Mouse (Mus musculus): ENCODE data around the gene Cd59b.
"Not testable (repeated sequence)": the region's sequence is repeated elsewhere in the genome, so short reads cannot be mapped to it uniquely, and the experiment has no call there.

The Cd59b gene

GRCm38 (mm10) chr2:104117173-104117572, 47.5 kb downstream of the Cd59b start:
- in situ Hi-C loops (cut with MboI, MseI) = not testable (repeated sequence)

GRCm38 (mm10) chr2:104119097-104119496, 49.4 kb downstream of the Cd59b start:
- in situ Hi-C loops (cut with MboI, MseI) = no loop called here

GRCm38 (mm10) chr2:104120312-104120711, 50.7 kb downstream of the Cd59b start:
- in situ Hi-C loops (cut with MboI, MseI) = no loop called here

GRCm38 (mm10) chr2:104121681-104122504, 52.2 kb downstream of the Cd59b start:
- in situ Hi-C loops (cut with MboI, MseI) = no loop called here

GRCm38 (mm10) chr2:104122505-104123378, 53.1 kb downstream of the Cd59b start, which contains the start of gene A930018P22Rik:
Gene A930018P22Rik (plus strand): TSS chr2:104122769.
- in situ Hi-C loops (cut with MboI, MseI) = no loop called here

GRCm38 (mm10) chr2:104123540-104123939, 53.9 kb downstream of the Cd59b start:
- in situ Hi-C loops (cut with MboI, MseI) = no loop called here

GRCm38 (mm10) chr2:104124071-104124470, 54.4 kb downstream of the Cd59b start:
- in situ Hi-C loops (cut with MboI, MseI) = no loop called here

GRCm38 (mm10) chr2:104128803-104129531, 59.3 kb downstream of the Cd59b start:
- in situ Hi-C loops (cut with MboI, MseI) = loop anchor here (5.0 kb wide), 1 partner anchor 97 kb away; no protein-coding TSS in a partner anchor

GRCm38 (mm10) chr2:104130165-104130564, 60.5 kb downstream of the Cd59b start:
- in situ Hi-C loops (cut with MboI, MseI) = loop anchor here (10.0 kb wide), 2 partner anchors 285 to 455 kb away; partner anchors contain the start of gene D430041D05Rik

- in situ Hi-C loops (cut with MboI, MseI) = loop anchor here (10.0 kb wide), 2 partner anchors 284 to 454 kb away; partner anchors contain the start of gene D430041D05Rik
Measured at GRCm38 (mm10) chr2:104130969-104131368, 61.3 kb downstream of the Cd59b start.

GRCm38 (mm10) chr2:104132266-104132859, 62.7 kb downstream of the Cd59b start:
- in situ Hi-C loops (cut with MboI, MseI) = loop anchor here (10.0 kb wide), 2 partner anchors 282 to 452 kb away; partner anchors contain the start of gene D430041D05Rik

GRCm38 (mm10) chr2:104133042-104133810, 63.6 kb downstream of the Cd59b start:
- in situ Hi-C loops (cut with MboI, MseI) = loop anchor here (10.0 kb wide), 2 partner anchors 282 to 452 kb away; partner anchors contain the start of gene D430041D05Rik

- in situ Hi-C loops (cut with MboI, MseI) = loop anchor here (5.0 to 10.0 kb wide), 3 partner anchors 43 to 450 kb away; partner anchors contain the start of gene D430041D05Rik
Measured at GRCm38 (mm10) chr2:104134150-104135056, 64.8 kb downstream of the Cd59b start.

- in situ Hi-C loops (cut with MboI, MseI) = loop anchor here (5.0 to 10.0 kb wide), 3 partner anchors 41 to 449 kb away; partner anchors contain the start of gene D430041D05Rik
Measured at GRCm38 (mm10) chr2:104135920-104136319, 66.3 kb downstream of the Cd59b start.
